Mouse (Mus musculus) ES-E14 (cell line): ENCODE data around the gene Orm2. TPM values are rescaled to one million over a fixed set of nuclear protein-coding genes. Genes with fewer than 3 reads are reported as not detected.

Experiments used
- DNase-seq: peaks from one replicate; pipeline ENCODE4 v3.0.0-alpha.2; 2013; ENCODE audit warnings: low read depth, low spot score
- H3K27ac ChIP-seq: 2 replicates; pipeline ENCODE4 v1.5.1; 2012; ENCODE audit warnings: low read depth, mild to moderate bottlenecking, low read length, moderate library complexity, mixed read lengths; ENCODE audit not compliant: poor library complexity, insufficient read depth, severe bottlenecking
- H3K36me3 ChIP-seq: 2 replicates; pipeline ENCODE4 v1.6.1; 2012; ENCODE audit warnings: mild to moderate bottlenecking, low read length, moderate library complexity, mixed read lengths; ENCODE audit not compliant: control insufficient read depth, poor library complexity, insufficient read depth, severe bottlenecking
- H3K4me1 ChIP-seq, 2 experiments: fragments of 150-350 bp in 1 of 2; sonication (generic) in 1 of 2; 2 replicates each; pipeline ENCODE4 v1.6.1; 2012; ENCODE audit warnings: low read length in 2 of 2, mild to moderate bottlenecking in 1 of 2, mixed read lengths in 1 of 2; ENCODE audit not compliant: control insufficient read depth in 2 of 2, insufficient read depth in 2 of 2, poor library complexity in 1 of 2
- H3K4me3 ChIP-seq, 2 experiments: fragments of 150-350 bp in 1 of 2; sonication (generic) in 1 of 2; 2 replicates each; pipeline ENCODE4 v1.5.1; 2012; ENCODE audit warnings: low read length in 2 of 2, low read depth in 1 of 2, mild to moderate bottlenecking in 1 of 2, mixed read lengths in 1 of 2; ENCODE audit not compliant: insufficient read depth in 1 of 2, poor library complexity in 1 of 2, severe bottlenecking in 1 of 2
- H3K9ac ChIP-seq: 2 replicates; pipeline ENCODE4 v1.6.1; 2012; ENCODE audit warnings: low read depth, mild to moderate bottlenecking, low read length, mixed read lengths; ENCODE audit not compliant: poor library complexity, insufficient read depth, severe bottlenecking
- H3K9me3 ChIP-seq: fragments of 150-350 bp; sonication (generic); 2 replicates; pipeline ENCODE4 v1.6.1; 2012; ENCODE audit warnings: low read depth, mild to moderate bottlenecking, low read length; ENCODE audit not compliant: control insufficient read depth, insufficient read depth
- CHD2 ChIP-seq: IDR thresholded peaks from 2 replicates; pipeline ENCODE4 v1.6.1; 2014; ENCODE audit warnings: mild to moderate bottlenecking, low read depth, low read length, inconsistent platforms
- HCFC1 ChIP-seq: IDR thresholded peaks from 2 replicates; pipeline ENCODE4 v1.6.1; 2012; ENCODE audit warnings: low read length, inconsistent platforms, borderline replicate concordance; ENCODE audit not compliant: insufficient read depth
- MAFK ChIP-seq: IDR thresholded peaks from 2 replicates; pipeline ENCODE4 v1.6.1; 2014; ENCODE audit warnings: mild to moderate bottlenecking, low read depth, low read length, inconsistent platforms; ENCODE audit not compliant: insufficient read depth
- ZC3H11A ChIP-seq: IDR thresholded peaks from 2 replicates; pipeline ENCODE4 v1.6.1; 2012; ENCODE audit warnings: low read depth, mild to moderate bottlenecking, inconsistent platforms, low read length, borderline replicate concordance
- ZNF384 ChIP-seq: IDR thresholded peaks from 2 replicates; pipeline ENCODE4 v1.6.1; 2012; ENCODE audit warnings: low read depth, low read length, inconsistent platforms
- in situ Hi-C, 2 experiments: fragments of 600-800 bp; cut with MboI; formaldehyde crosslinking; loops; one replicate each; pipeline ENCODE4 v1.15.1; 2025; ENCODE audit warnings: low sequenced_read_pairs in 2 of 2, inconsistent platforms in 1 of 2; ENCODE audit not compliant: unreplicated experiment in 2 of 2
- total RNA-seq: library from RNA; depleted of rRNA; stranded (reverse); fragments of 300-350 nt; gene quantifications from 2 replicates; pipeline ENCODE4 v1.2.3, GENCODE M21; 2012

Orm2 gene
- total RNA-seq, 1 experiment = not detected

- Histone ChIP-seq H3K27ac (no peak overlapping the region), H3K36me3 (peaks cover 2% of the 10 kb centered on the region; the same call in 1 of the 2 replicates), H3K9me3 (no peaks in the 10 kb centered on the region), H3K9ac (no peak overlapping the region), H3K4me1 (no peaks in the 10 kb centered on the region), H3K4me3 (no peak overlapping the region)
- no peak for DNase-seq
- in situ Hi-C loops = no loop called here
- TF ChIP-seq CHD2 (no peak), ZNF384 (no peak), ZC3H11A (no peak), MAFK (no peak), HCFC1 (no peak)
Measured at GRCm38 (mm10) chr4:63377483-63377882, 15.2 kb downstream of the Orm2 start.

- Histone ChIP-seq H3K36me3 (peaks cover 2% of the 10 kb centered on the region; the same call in 1 of the 2 replicates), H3K4me3 (no peak overlapping the region), H3K4me1 (0 out of 4 replicates have a peak, but pooled peaks cover 0 to 2% of the 10 kb centered on the region in 2 experiments), H3K9ac (no peak overlapping the region), H3K9me3 (no peaks in the 10 kb centered on the region), H3K27ac (no peak overlapping the region)
- TF ChIP-seq HCFC1 (no peak), ZNF384 (no peak), CHD2 (no peak), MAFK (no peak), ZC3H11A (no peak)
- no peak for DNase-seq
- in situ Hi-C loops = no loop called here
Measured at GRCm38 (mm10) chr4:63382676-63383369, 20.6 kb downstream of the Orm2 start.

DNA sequence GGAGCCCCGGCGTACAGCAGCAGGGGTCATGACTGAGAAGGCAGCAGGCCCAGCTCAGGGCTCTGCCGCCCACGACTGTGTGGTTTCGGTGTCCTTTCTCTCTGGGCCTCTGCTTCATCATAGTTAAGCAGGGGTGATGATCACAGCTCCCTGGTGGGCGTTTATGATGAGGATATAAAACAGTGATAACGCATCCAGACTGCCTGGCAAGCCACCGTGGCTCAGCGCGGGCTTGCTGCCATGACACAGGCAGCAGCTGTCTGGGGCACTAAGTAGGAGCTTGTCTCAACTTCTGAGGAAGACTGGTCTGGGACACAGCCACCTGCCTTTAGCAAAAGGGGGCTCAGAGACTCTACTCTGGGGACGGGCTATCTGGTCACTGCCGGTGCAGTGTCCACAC lies 21.2 kb downstream of the Orm2 start:
- Histone ChIP-seq H3K9me3 (no peaks in the 10 kb centered on the region), H3K27ac (no peak overlapping the region), H3K9ac (no peak overlapping the region), H3K4me3 (no peak overlapping the region), H3K4me1 (peaks cover 0 to 2% of the 10 kb centered on the region in 2 experiments; a peak in 1 of 4 replicates), H3K36me3 (peaks cover 2% of the 10 kb centered on the region; the same call in 1 of the 2 replicates)
- in situ Hi-C loops = no loop called here
- TF ChIP-seq ZNF384 (no peak), HCFC1 (no peak), MAFK (no peak), ZC3H11A (no peak), CHD2 (no peak)
- no peak for DNase-seq

GRCm38 (mm10) chr4:63384262-63384661 lies 22.0 kb downstream of the Orm2 start:
- H3K9ac ChIP-seq = no peak overlapping the region
- no peak for DNase-seq
- TF ChIP-seq ZNF384 = no peak
- TF ChIP-seq MAFK = no peak
- no peak for TF ChIP-seq ZC3H11A
- no peak for TF ChIP-seq HCFC1
- TF ChIP-seq CHD2 = no peak
- no peak overlapping the region for H3K4me3 ChIP-seq
- no peak overlapping the region for H3K27ac ChIP-seq
- H3K36me3 ChIP-seq = no peaks in the 10 kb centered on the region; the same call in 1 of the 2 replicates
- in situ Hi-C loops = no loop called here
- no peaks in the 10 kb centered on the region for H3K9me3 ChIP-seq
- H3K4me1 ChIP-seq = peaks cover 0 to 4% of the 10 kb centered on the region in 2 experiments; a peak in 1 of 4 replicates

DNA sequence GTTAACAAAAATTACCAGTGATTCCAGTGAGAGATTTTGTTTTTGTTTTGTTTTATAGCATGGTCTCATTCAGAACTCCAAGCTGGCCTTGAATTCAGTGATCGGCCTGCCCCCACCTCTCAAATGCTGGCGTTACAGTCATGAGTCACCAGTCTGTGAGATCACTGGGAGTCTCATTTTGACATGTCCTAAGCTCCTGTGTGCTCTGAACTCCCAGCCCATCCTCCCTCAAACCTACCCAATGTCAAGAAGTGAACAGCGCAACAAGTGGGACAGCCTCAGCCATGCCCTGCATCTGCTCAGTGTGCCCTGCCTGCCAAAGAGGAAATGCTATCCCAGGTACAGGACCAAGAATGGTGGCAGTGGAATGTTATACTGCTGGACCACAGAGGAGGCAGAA lies 23.0 kb downstream of the Orm2 start:
- Histone ChIP-seq H3K9me3 (no peaks in the 10 kb centered on the region), H3K9ac (no peak overlapping the region), H3K4me1 (peaks cover 0 to 6% of the 10 kb centered on the region in 2 experiments; a peak in 1 of 4 replicates), H3K27ac (no peak overlapping the region), H3K36me3 (no peaks in the 10 kb centered on the region; the same call in 1 of the 2 replicates), H3K4me3 (no peak overlapping the region)
- TF ChIP-seq ZC3H11A (no peak), ZNF384 (no peak), HCFC1 (no peak), CHD2 (no peak), MAFK (no peak)
- DNase-seq = no peak
- in situ Hi-C loops = no loop called here
